Mouse (Mus musculus) cerebellum, adult 2 months (tissue): ENCODE data around the gene Cacna1a.

Source experiments
- CTCF ChIP-seq: fragments of 200-500 bp; IDR thresholded peaks from 2 replicates; pipeline ENCODE4 v1.5.1; 2011; ENCODE audit warnings: low read depth, mild to moderate bottlenecking, control low read depth, low read length, moderate library complexity, borderline replicate concordance; ENCODE audit not compliant: insufficient read depth
- POLR2A ChIP-seq: fragments of 200-500 bp; IDR thresholded peaks from 2 replicates; pipeline ENCODE4 v1.6.1; 2011; ENCODE audit warnings: low read length, control low read depth, borderline replicate concordance; ENCODE audit not compliant: insufficient read depth

GRCm38 (mm10) chr8:84641578-84642361 lies 253.5 kb downstream of the Cacna1a start:
- TF ChIP-seq POLR2A (no peak), CTCF (no peak)
